Mouse (Mus musculus) liver, embryonic 14.5 days (tissue): ENCODE measurements around the gene Gnptab. TPM values are rescaled to one million over a fixed set of nuclear protein-coding genes. Genes with fewer than 3 reads are reported as not detected.

Experiments used
- ATAC-seq: fragments of 200-750 bp; cut with Nextera tagmentation; 2 replicates; pipeline ENCODE4 v1.8.0; 2017; ENCODE audit warnings: moderate number of reproducible peaks, mild to moderate bottlenecking, moderate library complexity; ENCODE audit not compliant: insufficient read depth
- DNase-seq, 3 experiments: peaks; one replicate each; pipeline ENCODE4 v3.0.0-alpha.2; 2012 to 2013; ENCODE audit warnings: low read depth in 3 of 3, low spot score in 3 of 3
- H3K27ac ChIP-seq: fragments of 300-500 bp; sonication (generic); 2 replicates; pipeline ENCODE4 v1.5.1; 2014; ENCODE audit warnings: moderate library complexity, mild to moderate bottlenecking, control low read depth, inconsistent platforms
- H3K27me3 ChIP-seq: fragments of 300-500 bp; sonication (generic); 2 replicates; pipeline ENCODE4 v1.6.1; 2014; ENCODE audit warnings: mild to moderate bottlenecking, low read length, moderate library complexity; ENCODE audit not compliant: control insufficient read depth, insufficient read depth
- H3K36me3 ChIP-seq: fragments of 300-500 bp; sonication (generic); replicated peaks from 2 replicates; pipeline ENCODE4 v1.6.1; 2014; ENCODE audit warnings: low read depth; ENCODE audit not compliant: control insufficient read depth, insufficient read depth
- H3K4me1 ChIP-seq, 2 experiments: fragments of 200-500 bp in 1 of 2; fragments of 300-500 bp in 1 of 2; sonication (generic) in 1 of 2; replicated peaks; 2 replicates each; pipeline ENCODE4 v1.6.1; 2012 to 2014; ENCODE audit warnings: antibody characterized with exemption in 1 of 2, inconsistent platforms in 1 of 2, low read length in 1 of 2; ENCODE audit not compliant: control insufficient read depth in 2 of 2, insufficient read depth in 2 of 2
- H3K4me2 ChIP-seq: fragments of 300-500 bp; sonication (generic); 2 replicates; pipeline ENCODE4 v1.6.1; 2014; ENCODE audit warnings: low read depth, mild to moderate bottlenecking, control low read depth, moderate library complexity
- H3K4me3 ChIP-seq, 2 experiments: fragments of 200-500 bp in 1 of 2; fragments of 300-500 bp in 1 of 2; sonication (generic) in 1 of 2; 2 replicates each; pipeline ENCODE4 v1.5.1; 2012 to 2014; ENCODE audit warnings: low read depth in 2 of 2, low read length in 2 of 2, mild to moderate bottlenecking in 2 of 2, control low read depth in 1 of 2, inconsistent platforms in 1 of 2, moderate library complexity in 1 of 2; ENCODE audit not compliant: insufficient read depth in 1 of 2
- H3K9ac ChIP-seq: fragments of 300-500 bp; sonication (generic); replicated peaks from 2 replicates; pipeline ENCODE4 v1.6.1; 2014; ENCODE audit warnings: mild to moderate bottlenecking, control low read depth, moderate library complexity
- H3K9me3 ChIP-seq: fragments of 300-500 bp; sonication (generic); 2 replicates; pipeline ENCODE4 v1.6.1; 2016; ENCODE audit warnings: low read length, mixed read lengths; ENCODE audit not compliant: control insufficient read depth
- CTCF ChIP-seq: IDR thresholded peaks from 2 replicates; pipeline ENCODE4 v1.5.1; 2016; ENCODE audit warnings: antibody characterized with exemption, low read depth, control low read depth
- EP300 ChIP-seq: IDR thresholded peaks from 2 replicates; pipeline ENCODE4 v1.6.1; 2016; ENCODE audit warnings: antibody characterized with exemption, low read depth
- WGBS: fragments of 180-500 bp; shearing (Covaris S2); extraction: QIAGEN DNeasy Blood & Tissue Kit; methylation state at CpG from one replicate; pipeline ENCODE4 v1.1.7; 2014; ENCODE audit not compliant: insufficient replicate concordance; 5-methylcytosine and 5-hydroxymethylcytosine counted together
- polyA plus RNA-seq, 2 experiments: library from polyadenylated mRNA; depleted of rRNA in 1 of 2; stranded (reverse) in 1 of 2; unstranded in 1 of 2; fragments of >200 nt; fragmentation: Nextera tagmentation in 1 of 2; extraction: Ambion mirVana in 1 of 2; gene quantifications; 2 replicates each; pipeline versions ENCODE4 v1.2.1 to v1.2.3; 2012 to 2014

Gnptab gene
- polyA plus RNA-seq, 2 experiments, result 2.3 to 4.9 TPM

GRCm38 (mm10) chr10:88354599-88354998 lies 24.3 kb upstream of the Gnptab start:
- Histone ChIP-seq H3K27ac (no peak overlapping the region), H3K9me3 (no peaks in the 10 kb centered on the region), H3K27me3 (peaks cover 9% of the 10 kb centered on the region), H3K36me3 (no peaks in the 10 kb centered on the region), H3K4me2 (no peak overlapping the region), H3K4me1 (no peaks in the 10 kb centered on the region; a peak in 1 of 4 replicates), H3K4me3 (no peak overlapping the region), H3K9ac (no peak overlapping the region)
- 55% methylated on average over 5 of the region's 5 CpGs for WGBS
- DNase-seq (no peak), ATAC-seq (no peak)
- TF ChIP-seq CTCF, result no peak
- TF ChIP-seq EP300, result no peak

GRCm38 (mm10) chr10:88356114-88356982 lies 22.6 kb upstream of the Gnptab start:
- no peak for ATAC-seq
- TF ChIP-seq CTCF (no peak), EP300 (no peak)
- no peaks in the 10 kb centered on the region for H3K36me3 ChIP-seq

GRCm38 (mm10) chr10:88356983-88357559 lies 21.9 kb upstream of the Gnptab start:
- Histone ChIP-seq H3K27me3 (peaks cover 9% of the 10 kb centered on the region), H3K9ac (no peak overlapping the region; the same call in 1 of the 2 replicates), H3K27ac (no peak overlapping the region), H3K4me3 (peak overlapping the region; percentile 26 to 60), H3K36me3 (no peaks in the 10 kb centered on the region), H3K4me2 (peak overlapping the region; percentile 70), H3K9me3 (no peaks in the 10 kb centered on the region), H3K4me1 (no peaks in the 10 kb centered on the region)
- 2% methylated on average over 44 of the region's 47 CpGs for WGBS
- peak in 1 of 3 experiments; percentile 35 for DNase-seq
- TF ChIP-seq CTCF (no peak), EP300 (no peak)
- ATAC-seq, result peak; percentile 73

More at GRCm38 (mm10) chr10:88356114-88356982, 22.6 kb upstream of the Gnptab start:
- peak overlapping the region; percentile 26 to 60 for H3K4me3 ChIP-seq
- H3K9me3 ChIP-seq, result no peaks in the 10 kb centered on the region
- no peak overlapping the region for H3K9ac ChIP-seq
- peak overlapping the region; percentile 70 for H3K4me2 ChIP-seq
- peaks cover 9% of the 10 kb centered on the region for H3K27me3 ChIP-seq
- no peak for DNase-seq
- no peaks in the 10 kb centered on the region; a peak in 1 of 4 replicates for H3K4me1 ChIP-seq
- no peak overlapping the region for H3K27ac ChIP-seq
- WGBS, result 11% methylated on average over 21 of the region's 21 CpGs

GRCm38 (mm10) chr10:88362218-88362617 lies 16.7 kb upstream of the Gnptab start:
- no peaks in the 10 kb centered on the region for H3K9me3 ChIP-seq

DNA sequence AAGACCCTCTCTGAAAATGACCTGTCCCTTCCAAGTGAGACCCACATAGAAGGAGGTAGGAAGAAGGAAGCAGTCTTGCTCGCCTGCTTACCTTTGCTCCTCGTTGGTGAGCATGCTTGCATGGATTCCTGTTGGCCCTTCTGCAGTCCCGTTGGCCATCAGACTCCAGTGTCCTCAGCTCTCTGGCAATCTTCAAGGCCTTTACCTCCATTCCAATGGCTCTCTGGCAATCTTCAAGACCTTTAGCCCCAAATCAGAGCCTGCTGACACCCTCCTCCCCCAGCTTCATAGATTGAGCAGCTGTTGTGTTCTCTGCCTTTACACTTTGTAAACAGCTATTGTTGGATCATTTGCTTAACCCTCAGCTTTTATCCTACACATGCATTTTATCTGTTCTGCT lies 14.7 kb upstream of the Gnptab start:
- H3K9ac ChIP-seq, result no peak overlapping the region
- no peaks in the 10 kb centered on the region for H3K9me3 ChIP-seq
- ATAC-seq (no peak), DNase-seq (no peak)
- no peak overlapping the region for H3K4me2 ChIP-seq
- 46% methylated on average over 3 of the region's 3 CpGs for WGBS
- H3K4me3 ChIP-seq, result no peak overlapping the region
- H3K27ac ChIP-seq, result no peak overlapping the region
- H3K36me3 ChIP-seq, result no peaks in the 10 kb centered on the region
- H3K4me1 ChIP-seq, result no peaks in the 10 kb centered on the region
- no peaks in the 10 kb centered on the region for H3K27me3 ChIP-seq
- TF ChIP-seq EP300, result no peak
- TF ChIP-seq CTCF, result no peak

More at GRCm38 (mm10) chr10:88362218-88362617, 16.7 kb upstream of the Gnptab start:
- TF ChIP-seq CTCF (no peak), EP300 (no peak)
- 32% methylated on average over 1 of the region's 1 CpGs for WGBS
- no peak overlapping the region for H3K9ac ChIP-seq
- H3K4me1 ChIP-seq, result no peaks in the 10 kb centered on the region
- DNase-seq (no peak), ATAC-seq (no peak)
- H3K27me3 ChIP-seq, result 0 out of 2 replicates have a peak, but pooled peaks cover 2% of the 10 kb centered on the region
- no peak overlapping the region for H3K4me2 ChIP-seq
- no peak overlapping the region for H3K27ac ChIP-seq
- no peak overlapping the region for H3K4me3 ChIP-seq
- H3K36me3 ChIP-seq, result no peaks in the 10 kb centered on the region
